Mouse (Mus musculus) C3H10T1/2 (cell line): ENCODE data around the gene Pbx1. TPM values are rescaled to one million over a fixed set of nuclear protein-coding genes. Genes with fewer than 3 reads are reported as not detected.

ENCODE experiments used
- polyA plus RNA-seq, 2 experiments: library from polyadenylated mRNA; unstranded; fragments of >200 nt; fragmentation: generic; extraction: Trizol; gene quantifications; one replicate each; pipeline ENCODE4 v1.2.1; 2012; ENCODE audit warnings: missing spikeins in 2 of 2

The Pbx1 gene
- 10 to 100 TPM; 19.8 to 57.0 TPM for polyA plus RNA-seq

DNA sequence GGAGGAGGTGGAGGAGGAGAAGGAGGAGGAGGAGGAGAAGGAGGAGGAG lies at the start of gene Pbx1:
TSS of gene Pbx1 (minus strand) at position 39 of the 49 bp plus-strand sequence.

